ENCODE assay signal across 27 mouse cellular contexts in genomic region chr15:30060505-30061342, GRCm38 (mm10).
"Had no signal": no experiment of that assay in that cellular context is flagged by ENCODE, and none has a peak within 500 bp of the region (broad histone marks: within the 10 kb centered on the region; RNA-seq: fewer than 3 reads in every experiment).

No protein-coding gene starts in this region.

- ATAC-seq: forebrain, embryonic 13.5 days; forebrain, embryonic 15.5 days; forebrain, embryonic 16.5 days had no signal

- H3K9me3 ChIP-seq: embryonic facial prominence, embryonic 10.5 days; embryonic facial prominence, embryonic 12.5 days; embryonic facial prominence, embryonic 13.5 days; embryonic facial prominence, embryonic 15.5 days; forebrain, embryonic 10.5 days; forebrain, embryonic 12.5 days; forebrain, embryonic 13.5 days; forebrain, embryonic 15.5 days had no signal

- H3K9ac ChIP-seq: embryonic facial prominence, embryonic 12.5 days; embryonic facial prominence, embryonic 13.5 days; embryonic facial prominence, embryonic 15.5 days; forebrain, embryonic 12.5 days; forebrain, embryonic 13.5 days; forebrain, embryonic 15.5 days; forebrain, postnatal 0 days had no signal

- H3K4me2 ChIP-seq: embryonic facial prominence, embryonic 12.5 days; embryonic facial prominence, embryonic 13.5 days; embryonic facial prominence, embryonic 15.5 days; forebrain, embryonic 12.5 days; forebrain, embryonic 13.5 days; forebrain, embryonic 15.5 days had no signal

- H3K4me1 ChIP-seq: embryonic facial prominence, embryonic 10.5 days; embryonic facial prominence, embryonic 12.5 days; embryonic facial prominence, embryonic 13.5 days; embryonic facial prominence, embryonic 15.5 days; forebrain, embryonic 10.5 days; forebrain, embryonic 12.5 days; forebrain, embryonic 13.5 days; forebrain, embryonic 15.5 days had no signal

- H3K27me3 ChIP-seq: embryonic facial prominence, embryonic 12.5 days; embryonic facial prominence, embryonic 13.5 days; embryonic facial prominence, embryonic 15.5 days; forebrain, embryonic 12.5 days; forebrain, embryonic 13.5 days; forebrain, embryonic 15.5 days had no signal

- H3K36me3 ChIP-seq: embryonic facial prominence, embryonic 10.5 days; embryonic facial prominence, embryonic 12.5 days; embryonic facial prominence, embryonic 13.5 days; embryonic facial prominence, embryonic 15.5 days; forebrain, embryonic 10.5 days; forebrain, embryonic 12.5 days; forebrain, embryonic 15.5 days had no signal

- H3K27ac ChIP-seq: embryonic facial prominence, embryonic 10.5 days; embryonic facial prominence, embryonic 12.5 days; embryonic facial prominence, embryonic 13.5 days; embryonic facial prominence, embryonic 15.5 days; forebrain, embryonic 10.5 days; forebrain, embryonic 12.5 days; forebrain, embryonic 13.5 days; forebrain, embryonic 15.5 days; gastrocnemius, adult 2 months; heart, adult 2 months had no signal

- H3K4me3 ChIP-seq: embryonic facial prominence, embryonic 10.5 days; embryonic facial prominence, embryonic 12.5 days; embryonic facial prominence, embryonic 13.5 days; embryonic facial prominence, embryonic 15.5 days; erythroblast, embryonic 14.5 days; forebrain, embryonic 10.5 days; forebrain, embryonic 12.5 days; forebrain, embryonic 13.5 days; forebrain, embryonic 15.5 days; gastrocnemius, adult 2 months; heart, adult 2 months had no signal

- DNase-seq: cerebellum, adult 18-20 months; cerebellum, adult 2 months; cerebellum, adult 8-10 months; cerebellum, adult 9-10 months; cerebellum, adult 9-11 months; cerebellum, postnatal 14 days; cerebellum, postnatal 25 days; cerebellum, postnatal 36 days; embryo, embryonic 11 days; gastrocnemius, adult 2 months; gastrocnemius, postnatal 10 days; gastrocnemius, postnatal 14 days; gastrocnemius, postnatal 25 days; gastrocnemius, postnatal 36 days; heart, adult 18-20 months; heart, adult 2 months had no signal
